ENCODE assay signal across 21 mouse cellular contexts in genomic region chr1:56210712-56211371, GRCm38 (mm10).
DNase-seq lines count a peak whose midpoint lies in the region; ATAC-seq and TF ChIP-seq lines count a peak whose summit lies in the region.
"Had no signal": no experiment of that assay in that cellular context is flagged by ENCODE, and none has a peak within 500 bp of the region (broad histone marks: within the 10 kb centered on the region; RNA-seq: fewer than 3 reads in every experiment).

No protein-coding gene starts in this region.

- TF ChIP-seq RAD21 in CH12.LX (IDR thresholded peaks at IDR 0.05; ENCODE audit: low read depth, low read length) = no peak

- WGBS in midbrain, embryonic 11.5 days = 86% methylated on average over 13 of the region's 13 CpGs
- WGBS in midbrain, embryonic 14.5 days = 90% methylated on average over 13 of the region's 13 CpGs

- H3K27ac ChIP-seq in left cerebral cortex, adult 2 months = peak overlapping the region; percentile 74
- no peak overlapping the region for H3K27ac ChIP-seq in midbrain, embryonic 11.5 days (ENCODE audit: low read depth, low read length)
- no peak overlapping the region for H3K27ac ChIP-seq in midbrain, embryonic 14.5 days (replicated peaks; ENCODE audit: low read depth, low read length)
- no peak overlapping the region for H3K27ac ChIP-seq in CH12.LX (ENCODE audit: insufficient read depth, low read depth)
- H3K27ac ChIP-seq: embryonic facial prominence, embryonic 13.5 days; forebrain, embryonic 13.5 days; heart, embryonic 10.5 days; hindbrain, embryonic 12.5 days; hindbrain, postnatal 0 days had no signal

- intact Hi-C loops in left cerebral cortex, adult 2 months (cut with DNase I) = loop anchor here (5.0 kb wide), 1 partner anchor 36 kb away; no protein-coding TSS in a partner anchor

- no peaks in the 10 kb centered on the region for H3K36me3 ChIP-seq in midbrain, embryonic 11.5 days (ENCODE audit: control insufficient read depth, insufficient read depth, low read length)
- H3K36me3 ChIP-seq in midbrain, embryonic 14.5 days (ENCODE audit: control insufficient read depth, insufficient read depth, low read length) = no peaks in the 10 kb centered on the region
- H3K36me3 ChIP-seq in CH12.LX (replicated peaks in 1 of 2; ENCODE audit: control insufficient read depth in 1 of 2, insufficient read depth in 1 of 2, low read length in 1 of 2) = no peaks in the 10 kb centered on the region
- H3K36me3 ChIP-seq: embryonic facial prominence, embryonic 13.5 days; heart, embryonic 10.5 days; hindbrain, embryonic 12.5 days had no signal

- no peak overlapping the region for H3K9ac ChIP-seq in midbrain, embryonic 11.5 days (ENCODE audit: low read length)
- no peak overlapping the region for H3K9ac ChIP-seq in midbrain, embryonic 14.5 days (replicated peaks; ENCODE audit: low read length)
- H3K9ac ChIP-seq in CH12.LX (ENCODE audit: insufficient read depth, low read depth) = 0 out of 2 replicates have a peak overlapping the region, but pooled peaks have one; percentile 13
- H3K9ac ChIP-seq: embryonic facial prominence, embryonic 13.5 days; forebrain, embryonic 13.5 days; hindbrain, embryonic 12.5 days had no signal

- no peak for DNase-seq in left cerebral cortex, adult 2 months (ENCODE audit: extremely low spot score in 1 of 2, low spot score in 2 of 2)
- no peak for DNase-seq in left cerebral cortex, adult 8-10 months (ENCODE audit: low spot score in 2 of 2)
- peak; percentile 60 for DNase-seq in midbrain, embryonic 11.5 days (ENCODE audit: low spot score, missing footprints)
- no peak for DNase-seq in midbrain, embryonic 14.5 days
- no peak for DNase-seq in CH12.LX (ENCODE audit: extremely low read depth)
- peak; percentile 42 for DNase-seq in brain, embryonic 18.5 days (ENCODE audit: low read depth, low spot score)
- no peak for DNase-seq in layer of hippocampus, adult 8-10 months (ENCODE audit: low spot score in 2 of 2)
- DNase-seq: adrenal gland, adult 8-10 months; adrenal gland, postnatal 36 days; cerebellum, adult 11-12 months; cerebellum, adult 9-10 months; cerebellum, postnatal 25 days; gastrocnemius, postnatal 10 days; heart, adult 18-20 months; heart, postnatal 10 days; heart, postnatal 4 days had no signal

- no peaks in the 10 kb centered on the region for H3K4me1 ChIP-seq in midbrain, embryonic 11.5 days (ENCODE audit: control insufficient read depth, insufficient read depth, low read length)
- no peaks in the 10 kb centered on the region for H3K4me1 ChIP-seq in midbrain, embryonic 14.5 days (ENCODE audit: control insufficient read depth, insufficient read depth, low read length)
- H3K4me1 ChIP-seq in CH12.LX (ENCODE audit: control insufficient read depth in 1 of 2, insufficient read depth in 2 of 2) = peaks cover 12 to 37% of the 10 kb centered on the region in 2 experiments
- H3K4me1 ChIP-seq: embryonic facial prominence, embryonic 13.5 days; forebrain, embryonic 13.5 days; heart, embryonic 10.5 days; hindbrain, embryonic 12.5 days had no signal

- H3K4me3 ChIP-seq in left cerebral cortex, adult 2 months = no peak overlapping the region
- no peak overlapping the region for H3K4me3 ChIP-seq in midbrain, embryonic 11.5 days (ENCODE audit: low read depth, low read length)
- no peak overlapping the region for H3K4me3 ChIP-seq in midbrain, embryonic 14.5 days (replicated peaks; ENCODE audit: low read depth, low read length)
- no peak overlapping the region for H3K4me3 ChIP-seq in CH12.LX (replicated peaks in 1 of 3; ENCODE audit: low read depth in 2 of 3, low read length in 2 of 3, poor library complexity in 1 of 3)
- H3K4me3 ChIP-seq: embryonic facial prominence, embryonic 13.5 days; forebrain, embryonic 13.5 days; heart, embryonic 10.5 days; hindbrain, embryonic 12.5 days had no signal

- no peaks in the 10 kb centered on the region for H3K27me3 ChIP-seq in midbrain, embryonic 11.5 days (ENCODE audit: control insufficient read depth, insufficient read depth, low read length)
- H3K27me3 ChIP-seq in midbrain, embryonic 14.5 days (ENCODE audit: control insufficient read depth, insufficient read depth, low read length) = no peaks in the 10 kb centered on the region
- no peaks in the 10 kb centered on the region for H3K27me3 ChIP-seq in CH12.LX (replicated peaks)
- H3K27me3 ChIP-seq: embryonic facial prominence, embryonic 13.5 days; forebrain, embryonic 13.5 days; hindbrain, embryonic 12.5 days had no signal

- TF ChIP-seq CTCF in left cerebral cortex, adult 2 months (IDR thresholded peaks at IDR 0.05) = no peak
- no peak for TF ChIP-seq CTCF in CH12.LX (conservative IDR thresholded peaks at IDR 0.05 in 1 of 2, IDR thresholded peaks at IDR 0.05 in 1 of 2; ENCODE audit: low read depth in 2 of 2, low read length in 2 of 2)

- no peak for ATAC-seq in midbrain, embryonic 11.5 days (ENCODE audit: low FRiP score)
- ATAC-seq in midbrain, embryonic 14.5 days (ENCODE audit: low FRiP score, low TSS enrichment) = no peak
- ATAC-seq: forebrain, embryonic 13.5 days; hindbrain, postnatal 0 days had no signal

- TF ChIP-seq EP300 in CH12.LX (IDR thresholded peaks at IDR 0.05; ENCODE audit: low read length) = no peak

- H3K4me2 ChIP-seq in midbrain, embryonic 11.5 days = no peak overlapping the region
- no peak overlapping the region for H3K4me2 ChIP-seq in midbrain, embryonic 14.5 days (ENCODE audit: low read length)
- H3K4me2 ChIP-seq in CH12.LX (ENCODE audit: insufficient read depth, low read depth, poor library complexity, severe bottlenecking) = peak overlapping the region; percentile 78
- H3K4me2 ChIP-seq: embryonic facial prominence, embryonic 13.5 days; forebrain, embryonic 13.5 days; hindbrain, embryonic 12.5 days had no signal

- no peaks in the 10 kb centered on the region for H3K9me3 ChIP-seq in midbrain, embryonic 11.5 days (ENCODE audit: control insufficient read depth, low read length)
- no peaks in the 10 kb centered on the region for H3K9me3 ChIP-seq in midbrain, embryonic 14.5 days (ENCODE audit: control insufficient read depth, low read length)
- no peaks in the 10 kb centered on the region for H3K9me3 ChIP-seq in CH12.LX (replicated peaks; ENCODE audit: low read length)
- H3K9me3 ChIP-seq: embryonic facial prominence, embryonic 13.5 days; forebrain, embryonic 13.5 days; heart, embryonic 10.5 days; hindbrain, embryonic 12.5 days had no signal

- dilution Hi-C loops in CH12.LX (cut with MboI; ENCODE audit: extremely low pct_ligation_motif_present, extremely low pct_unique_long_range_greater_than_20kb, low sequenced_read_pairs) = no loop called here

- no peak for TF ChIP-seq POLR2A in CH12.LX (IDR thresholded peaks at IDR 0.05; ENCODE audit: low read depth, low read length)

- in situ Hi-C loops in CH12.LX (cut with MboI; ENCODE audit: low pct_ligation_motif_present, low pct_unique_long_range_greater_than_20kb, low sequenced_read_pairs) = no loop called here

- no peaks in the 10 kb centered on the region for H3K79me2 ChIP-seq in CH12.LX (replicated peaks; ENCODE audit: control insufficient read depth, extremely low read depth, insufficient read depth, poor library complexity, severe bottlenecking)

TF ChIP-seq in CH12.LX, 34 proteins besides CTCF, POLR2A, EP300 and RAD21:
- TF ChIP-seq TBP (conservative IDR thresholded peaks at IDR 0.05; ENCODE audit: low read depth, low read length) (no peak), CHD2 (IDR thresholded peaks at IDR 0.05; ENCODE audit: low read length) (no peak), MAFK (IDR thresholded peaks at IDR 0.05; ENCODE audit: insufficient replicate concordance, low read length) (no peak), ELF1 (IDR thresholded peaks at IDR 0.05; ENCODE audit: low read depth, low read length) (no peak), GABPA (IDR thresholded peaks at IDR 0.05; ENCODE audit: insufficient replicate concordance, low read depth, low read length) (no peak)

Comparison
In these comparisons a context has a peak if more than half of its experiments do, and no peak if none do; other contexts are left out.
1. DNase-seq: peak in midbrain, embryonic 11.5 days (single experiment) and brain, embryonic 18.5 days (single experiment); none in left cerebral cortex, adult 2 months (0 of 2), left cerebral cortex, adult 8-10 months (0 of 2), midbrain, embryonic 14.5 days (single experiment), CH12.LX (single experiment) and layer of hippocampus, adult 8-10 months (0 of 2).